Mouse (Mus musculus) embryo, embryonic 10.5 days (tissue): Measurements from ENCODE around the gene Cabp7.
"Not testable (repeated sequence)": the region's sequence is repeated elsewhere in the genome, so short reads cannot be mapped to it uniquely, and the experiment has no call there.

Experiments
- DNase-seq: peaks from one replicate; pipeline ENCODE4 v3.0.0-alpha.2; 2015; ENCODE audit warnings: low spot score

Gene Cabp7

GRCm38 (mm10) chr11:4747285-4747684, 707 bp upstream of the Cabp7 start:
- DNase-seq: no peak

- no peak for DNase-seq
These were observed 609 bp downstream of the Cabp7 start for GRCm38 (mm10) chr11:4745969-4746368.

GRCm38 (mm10) chr11:4744691-4745090, 1.9 kb downstream of the Cabp7 start:
- no peak for DNase-seq

GRCm38 (mm10) chr11:4740785-4741184, 5.8 kb downstream of the Cabp7 start:
- no peak for DNase-seq

- no peak for DNase-seq
These were observed 7.9 kb downstream of the Cabp7 start for GRCm38 (mm10) chr11:4738719-4739118.

- no peak for DNase-seq
These were observed 8.9 kb downstream of the Cabp7 start for GRCm38 (mm10) chr11:4737682-4738081.

- DNase-seq: no peak
These were observed 10.2 kb downstream of the Cabp7 start for GRCm38 (mm10) chr11:4736355-4736754.

GRCm38 (mm10) chr11:4734179-4734578, 12.4 kb downstream of the Cabp7 start:
- peak; percentile 63 for DNase-seq

- DNase-seq: no peak
These were observed 14.8 kb downstream of the Cabp7 start for GRCm38 (mm10) chr11:4731781-4732180.

- DNase-seq: no peak
These were observed 15.7 kb downstream of the Cabp7 start for GRCm38 (mm10) chr11:4730913-4731312.

- no peak for DNase-seq
These were observed 16.5 kb downstream of the Cabp7 start for GRCm38 (mm10) chr11:4730096-4730495.

GRCm38 (mm10) chr11:4729603-4730002, 17.0 kb downstream of the Cabp7 start:
- DNase-seq: no peak

GRCm38 (mm10) chr11:4721728-4722127, 24.9 kb downstream of the Cabp7 start:
- DNase-seq: no peak

- DNase-seq: no peak
These were observed 25.5 kb downstream of the Cabp7 start for GRCm38 (mm10) chr11:4720900-4721580.

GRCm38 (mm10) chr11:4720393-4720792, 26.2 kb downstream of the Cabp7 start:
- DNase-seq: no peak

GRCm38 (mm10) chr11:4719961-4720360, 26.6 kb downstream of the Cabp7 start:
- DNase-seq: no peak

- no peak for DNase-seq
These were observed 28.0 kb downstream of the Cabp7 start for GRCm38 (mm10) chr11:4718548-4718947.

- DNase-seq: no peak
These were observed 29.9 kb downstream of the Cabp7 start for GRCm38 (mm10) chr11:4716530-4717236.

GRCm38 (mm10) chr11:4715596-4715995, 31.0 kb downstream of the Cabp7 start:
- DNase-seq: no peak

- DNase-seq: no peak
These were observed 31.9 kb downstream of the Cabp7 start for GRCm38 (mm10) chr11:4714727-4715126.

GRCm38 (mm10) chr11:4712822-4713221, 33.8 kb downstream of the Cabp7 start:
- no peak for DNase-seq

GRCm38 (mm10) chr11:4710188-4710587, 36.4 kb downstream of the Cabp7 start:
- not testable (repeated sequence) for DNase-seq

GRCm38 (mm10) chr11:4705178-4705577, 41.4 kb downstream of the Cabp7 start:
- no peak for DNase-seq
